Mouse (Mus musculus): ENCODE results near the gene Ccdc88a.

- TF ChIP-seq CTCF (IDR thresholded peaks at IDR 0.05; ENCODE audit: control insufficient read depth, insufficient read depth, low read length) (no peak), POLR2A (IDR thresholded peaks at IDR 0.05; ENCODE audit: borderline replicate concordance, control insufficient read depth, low read depth, low read length) (no peak)
Observed at GRCm38 (mm10) chr11:29474676-29475075, 101.2 kb downstream of the Ccdc88a start.

All from bone marrow, adult 2 months (tissue).